Mouse (Mus musculus): ENCODE data around the gene Uroc1.

Gene Uroc1

GRCm38 (mm10) chr6:90332561-90333425 is at the start of gene Uroc1:
Gene Uroc1, plus strand, starts transcription at chr6:90333284.
- in situ Hi-C loops (cut with MboI, MseI) = no loop called here

- in situ Hi-C loops (cut with MboI, MseI) = no loop called here
Measured at GRCm38 (mm10) chr6:90288265-90288664, 44.8 kb upstream of the Uroc1 start.

GRCm38 (mm10) chr6:90300919-90301318 is 32.2 kb upstream of the Uroc1 start, which contains the start of gene BC048671:
Gene BC048671, plus strand, starts transcription at chr6:90301219.
- in situ Hi-C loops (cut with MboI, MseI) = no loop called here

- in situ Hi-C loops (cut with MboI, MseI) = no loop called here
Measured at GRCm38 (mm10) chr6:90306315-90306975, 26.6 kb upstream of the Uroc1 start.

DNA sequence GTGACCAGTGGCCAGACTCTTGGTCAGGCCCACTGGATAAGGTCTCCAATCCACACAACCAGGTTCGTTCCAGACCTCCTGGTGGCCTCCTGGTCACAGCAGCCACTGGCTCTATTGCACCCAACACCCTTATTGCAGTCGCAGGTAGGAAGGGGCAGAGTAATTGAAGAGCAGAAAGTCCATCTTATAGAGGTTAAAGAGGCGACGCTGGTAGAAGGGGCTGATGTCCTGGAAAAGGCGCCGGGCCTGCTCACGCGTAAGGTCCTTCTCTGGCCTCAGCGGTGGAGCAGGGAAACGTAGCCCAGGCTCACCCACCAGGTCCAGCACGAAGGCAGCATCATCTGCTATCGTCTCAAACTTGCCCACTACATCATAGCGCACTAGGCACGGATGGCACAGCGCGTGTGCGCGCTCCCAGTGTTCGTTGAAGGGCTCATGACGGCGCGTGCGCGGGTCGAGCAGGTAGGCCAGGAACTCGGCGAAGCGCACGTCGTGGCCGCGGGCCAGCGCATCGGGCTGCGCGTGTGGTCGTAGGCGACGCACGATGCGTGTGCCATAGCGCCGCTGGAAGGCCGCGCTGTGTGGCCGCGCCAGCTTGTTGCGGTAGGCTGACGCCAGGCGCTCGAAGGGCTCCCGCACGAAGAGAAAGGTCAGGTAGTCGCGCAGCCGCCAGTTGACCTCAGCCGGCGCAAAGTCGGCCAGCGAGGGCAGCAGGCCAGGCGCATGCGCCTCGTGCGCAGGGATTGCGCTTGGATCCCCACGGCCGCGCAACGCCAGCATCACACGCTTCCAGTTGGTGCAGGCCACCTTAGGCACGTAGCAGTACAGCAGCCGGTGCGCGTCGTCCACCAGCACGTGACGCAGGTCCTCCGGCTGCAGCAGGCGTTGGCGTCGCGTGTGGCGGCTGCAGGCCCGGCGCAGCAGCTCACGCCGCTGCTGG is 24.0 kb upstream of the Uroc1 start:
- in situ Hi-C loops (cut with MboI, MseI) = no loop called here

GRCm38 (mm10) chr6:90315961-90316360 is 17.1 kb upstream of the Uroc1 start:
- in situ Hi-C loops (cut with MboI, MseI) = no loop called here

DNA sequence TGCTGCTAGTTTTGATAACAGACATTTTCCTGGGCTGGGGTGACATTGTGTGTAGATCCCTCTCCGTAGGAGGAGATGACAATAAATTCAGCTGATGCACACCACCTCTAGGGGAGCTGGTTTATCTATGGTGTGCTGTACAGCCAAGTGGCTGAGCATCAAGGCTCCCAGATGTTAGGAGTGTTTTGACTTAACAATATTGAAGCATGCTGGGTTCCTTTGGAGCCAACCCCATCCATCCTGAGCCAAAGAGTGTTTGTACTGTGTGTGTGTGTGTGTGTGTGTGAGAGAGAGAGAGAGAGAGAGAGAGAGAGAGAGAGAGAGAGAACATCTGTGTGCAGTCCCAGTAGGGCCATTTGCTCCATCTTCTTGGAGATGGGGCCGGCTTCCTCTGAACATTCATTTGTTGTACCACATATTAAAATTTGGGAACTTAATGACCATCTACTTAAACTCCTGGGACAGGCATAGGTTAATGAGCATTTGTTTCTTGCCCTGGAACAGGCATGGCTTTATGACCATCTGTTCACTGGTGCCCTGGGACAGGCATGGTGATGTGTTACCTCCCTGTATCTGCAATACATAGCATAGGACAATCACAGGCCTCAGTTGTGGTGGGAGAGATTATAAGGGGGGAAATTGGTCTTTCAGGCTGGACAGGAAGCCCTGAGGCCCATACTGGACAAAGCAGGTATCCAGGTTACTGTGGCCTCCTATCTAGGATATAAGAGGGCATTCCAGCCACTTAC is 15.4 kb upstream of the Uroc1 start:
- in situ Hi-C loops (cut with MboI, MseI) = no loop called here

- in situ Hi-C loops (cut with MboI, MseI) = no loop called here
Measured at GRCm38 (mm10) chr6:90319019-90319418, 14.1 kb upstream of the Uroc1 start.

GRCm38 (mm10) chr6:90319475-90320191 is 13.5 kb upstream of the Uroc1 start:
- in situ Hi-C loops (cut with MboI, MseI) = no loop called here

DNA sequence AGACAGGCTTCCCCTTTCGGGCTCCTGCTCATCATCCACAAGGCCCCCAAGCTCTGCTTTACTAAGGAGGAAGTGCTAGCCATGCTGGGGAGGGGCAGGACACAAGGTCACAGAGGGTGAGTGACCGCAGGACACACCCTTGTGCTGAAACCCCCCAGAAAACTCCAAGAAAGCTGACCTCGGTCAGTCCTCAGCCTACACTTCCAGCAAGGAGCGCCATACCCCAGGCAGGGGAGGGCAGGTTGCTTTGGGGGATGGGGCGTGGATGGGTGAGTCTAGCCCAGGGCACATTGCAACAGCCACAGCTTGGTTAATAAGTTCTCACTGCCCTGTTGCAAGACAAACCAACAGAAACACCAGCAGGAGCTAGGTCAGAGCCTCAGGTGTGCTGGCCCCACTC is 12.7 kb upstream of the Uroc1 start:
- in situ Hi-C loops (cut with MboI, MseI) = no loop called here

DNA sequence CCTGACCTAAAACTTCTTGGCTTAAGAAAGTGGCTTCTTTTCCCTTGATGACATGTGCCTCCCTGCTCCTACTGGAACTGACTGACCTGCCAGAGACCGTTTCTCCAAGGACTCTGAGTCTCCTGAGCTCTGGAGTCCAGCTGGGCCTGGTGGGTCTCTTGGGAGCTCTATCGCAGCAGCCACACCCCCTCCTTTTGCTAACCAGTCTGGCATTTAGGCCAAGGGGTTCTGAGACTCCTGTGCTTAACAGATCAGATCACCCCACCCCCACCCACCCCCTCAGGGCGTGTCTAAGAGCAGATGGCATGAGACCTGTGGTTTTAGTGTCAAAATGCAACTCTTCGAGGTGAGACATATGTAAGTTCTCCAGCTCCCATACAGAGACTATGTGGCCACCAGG is 11.3 kb upstream of the Uroc1 start:
- in situ Hi-C loops (cut with MboI, MseI) = no loop called here

DNA sequence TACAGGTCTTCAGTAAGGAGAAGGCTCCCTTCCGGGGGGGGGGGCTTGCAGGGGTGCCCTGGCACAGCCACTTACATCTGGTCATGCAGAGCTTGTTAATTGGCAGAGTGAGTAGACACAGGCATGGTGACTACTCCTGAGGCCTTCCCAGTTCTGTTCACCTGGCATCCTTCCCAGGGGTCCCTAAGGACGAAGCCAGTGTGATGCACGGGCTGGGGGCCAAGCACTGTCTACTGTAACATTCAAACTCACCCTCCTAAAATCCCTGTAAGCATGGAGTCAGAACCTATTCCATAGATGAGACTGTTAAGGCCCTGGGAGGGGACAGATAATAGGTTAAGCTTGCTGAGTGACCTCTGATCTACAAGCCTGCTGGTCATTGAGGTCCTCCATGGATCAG is 9.1 kb upstream of the Uroc1 start:
- in situ Hi-C loops (cut with MboI, MseI) = no loop called here

- in situ Hi-C loops (cut with MboI, MseI) = no loop called here
Measured at GRCm38 (mm10) chr6:90324463-90324862, 8.6 kb upstream of the Uroc1 start.

DNA sequence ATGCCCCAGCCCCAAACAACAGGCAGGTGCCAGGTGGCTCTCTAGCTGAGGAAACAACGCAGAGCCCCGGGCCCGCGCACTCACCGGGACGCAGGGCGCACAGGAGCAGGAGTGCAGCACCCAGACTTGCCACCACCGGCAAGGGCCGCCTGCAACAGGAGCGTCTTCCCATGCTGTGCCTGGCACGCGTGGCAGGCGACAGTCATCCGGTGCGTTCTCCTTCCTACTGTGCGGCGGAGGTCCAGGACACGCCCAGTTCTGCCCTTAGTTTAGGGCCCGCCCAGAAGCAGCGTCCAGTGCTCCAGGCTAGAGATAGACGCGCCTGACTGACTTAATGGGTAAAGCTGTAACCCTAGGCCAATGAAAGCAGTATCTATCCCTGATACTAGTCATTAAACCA is 8.1 kb upstream of the Uroc1 start, which contains the start of gene Chst13:
Chst13 (minus strand) TSS at position 195 of the 400 bp plus-strand sequence.
- in situ Hi-C loops (cut with MboI, MseI) = loop anchor here (5.0 kb wide), 1 partner anchor 643 kb away; no protein-coding TSS in a partner anchor

- in situ Hi-C loops (cut with MboI, MseI) = loop anchor here (5.0 kb wide), 1 partner anchor 645 kb away; no protein-coding TSS in a partner anchor
Measured at GRCm38 (mm10) chr6:90327670-90328069, 5.4 kb upstream of the Uroc1 start.

- in situ Hi-C loops (cut with MboI, MseI) = loop anchor here (5.0 kb wide), 1 partner anchor 648 kb away; no protein-coding TSS in a partner anchor
Measured at GRCm38 (mm10) chr6:90329953-90330352, 3.1 kb upstream of the Uroc1 start.

GRCm38 (mm10) chr6:90334244-90334643 is 1.2 kb downstream of the Uroc1 start:
- in situ Hi-C loops (cut with MboI, MseI) = no loop called here

DNA sequence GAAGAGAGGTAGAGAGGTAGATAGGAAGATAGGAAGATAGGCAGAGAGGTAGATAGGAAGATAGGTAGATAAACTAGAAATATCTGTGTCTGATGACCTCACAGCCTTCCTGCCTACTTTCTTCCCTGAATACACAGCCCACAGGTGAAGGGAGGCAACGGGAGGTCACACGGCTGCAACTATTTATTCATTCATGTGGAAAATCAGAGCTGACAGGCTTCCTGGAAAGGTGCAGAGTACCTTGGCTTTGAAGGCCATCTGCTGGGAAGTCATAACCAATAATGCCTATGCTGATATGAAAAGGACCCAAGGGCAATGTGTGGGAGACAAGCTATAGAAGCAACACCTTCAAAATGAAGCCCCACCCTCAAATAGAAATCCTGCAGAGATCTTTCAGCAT is 9.3 kb downstream of the Uroc1 start:
- in situ Hi-C loops (cut with MboI, MseI) = no loop called here

DNA sequence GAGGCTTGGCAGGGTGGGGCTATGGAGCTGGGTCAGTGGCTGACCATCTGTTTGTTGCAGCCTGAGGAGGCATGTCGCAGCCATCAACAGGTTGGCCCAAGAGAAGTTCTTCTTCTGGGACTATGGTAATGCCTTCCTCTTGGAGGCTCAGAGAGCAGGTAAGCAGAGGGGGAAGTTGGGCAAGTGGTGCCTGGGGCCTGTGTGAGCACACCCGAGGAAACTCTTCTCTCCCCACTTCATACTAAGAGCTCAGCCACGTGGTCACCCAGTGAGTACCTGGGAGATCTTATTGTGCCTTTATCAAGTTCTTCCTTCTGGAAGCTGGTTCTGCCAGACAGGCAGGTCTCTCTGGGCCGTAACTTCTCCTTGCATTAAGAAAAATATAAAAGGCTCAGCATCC is 14.1 kb downstream of the Uroc1 start:
- in situ Hi-C loops (cut with MboI, MseI) = no loop called here

DNA sequence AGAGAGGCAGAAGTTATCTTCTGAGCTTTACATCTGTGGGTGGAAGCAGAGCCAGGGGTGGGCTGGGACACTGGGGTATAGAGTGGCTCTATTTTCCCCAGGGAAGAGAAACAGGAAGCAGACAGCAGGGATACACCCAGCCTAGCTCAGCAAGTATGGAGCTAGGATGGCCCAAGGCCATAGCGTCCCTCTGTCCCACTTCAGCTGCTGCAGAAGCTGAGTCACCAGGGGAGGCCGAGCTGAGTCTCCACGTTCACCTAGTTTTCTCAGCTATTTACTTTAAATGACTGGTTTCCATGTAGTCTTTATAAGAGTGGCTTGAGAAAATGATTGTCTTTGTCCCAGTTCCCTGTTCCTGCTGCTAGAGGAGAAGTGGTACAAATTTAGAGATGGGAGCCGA is 15.4 kb downstream of the Uroc1 start:
- in situ Hi-C loops (cut with MboI, MseI) = no loop called here
